Mouse (Mus musculus): ENCODE results near the gene Sp3. TPM values are rescaled to one million over a fixed set of nuclear protein-coding genes. Genes with fewer than 3 reads are reported as not detected.
"Not testable (repeated sequence)": the region's sequence is repeated elsewhere in the genome, so short reads cannot be mapped to it uniquely, and the experiment has no call there.

Gene Sp3
- polyA plus RNA-seq (2015; fragmentation: Nextera tagmentation; extraction: Ambion mirVana) = 33.3 and 33.6 TPM in 2 replicates

GRCm38 (mm10) chr2:72980337-72981074, at the start of gene Sp3:
Gene Sp3, minus strand, starts transcription at chr2:72980446.
- Histone ChIP-seq H3K27me3 (no peaks in the 10 kb centered on the region), H3K4me3 (replicated peaks) (peak within 1 kb of the TSS; percentile 100), H3K9me3 (replicated peaks) (no peaks in the 10 kb centered on the region), H3K4me1 (replicated peaks) (peaks cover 46% of the 10 kb centered on the region), H3K4me2 (peak within 1 kb of the TSS; percentile 76), H3K27ac (replicated peaks) (peak within 1 kb of the TSS; percentile 100), H3K9ac (peak within 1 kb of the TSS; percentile 100), H3K36me3 (replicated peaks) (peaks cover 7% of the 10 kb centered on the region)
- ATAC-seq (ENCODE audit: insufficient read depth) = peak; percentile 76
- WGBS (ENCODE audit: insufficient replicate concordance) = under 1% methylated on average over 63 of the region's 64 CpGs

- 73% methylated on average over 3 of the region's 3 CpGs for WGBS (ENCODE audit: insufficient replicate concordance)
- ATAC-seq (ENCODE audit: insufficient read depth) = no peak
- no peak overlapping the region for H3K4me2 ChIP-seq
These were observed 49.6 kb upstream of the Sp3 start for GRCm38 (mm10) chr2:73029846-73030245.

GRCm38 (mm10) chr2:73028019-73028418, 47.8 kb upstream of the Sp3 start:
- H3K36me3 ChIP-seq (replicated peaks) = no peaks in the 10 kb centered on the region
- 16% methylated on average over 3 of the region's 3 CpGs for WGBS (ENCODE audit: insufficient replicate concordance)
- peak overlapping the region; percentile 41 for H3K4me2 ChIP-seq
- no peaks in the 10 kb centered on the region for H3K27me3 ChIP-seq
- no peak overlapping the region for H3K4me3 ChIP-seq (replicated peaks)
- ATAC-seq (ENCODE audit: insufficient read depth) = no peak
- H3K4me1 ChIP-seq (replicated peaks) = peaks cover 38% of the 10 kb centered on the region
- no peaks in the 10 kb centered on the region for H3K9me3 ChIP-seq (replicated peaks)
- peak overlapping the region; percentile 66 for H3K27ac ChIP-seq (replicated peaks)
- no peak overlapping the region for H3K9ac ChIP-seq

More at GRCm38 (mm10) chr2:73029846-73030245, 49.6 kb upstream of the Sp3 start:
- Histone ChIP-seq H3K9me3 (replicated peaks) (no peaks in the 10 kb centered on the region), H3K27me3 (0 out of 2 replicates have a peak, but pooled peaks cover 4% of the 10 kb centered on the region), H3K4me1 (replicated peaks) (peaks cover 25% of the 10 kb centered on the region), H3K36me3 (replicated peaks) (no peaks in the 10 kb centered on the region), H3K4me3 (replicated peaks) (no peak overlapping the region), H3K27ac (replicated peaks) (no peak overlapping the region), H3K9ac (no peak overlapping the region)

GRCm38 (mm10) chr2:73027126-73027525, 46.9 kb upstream of the Sp3 start:
- Histone ChIP-seq H3K9ac (no peak overlapping the region), H3K4me2 (no peak overlapping the region), H3K4me1 (replicated peaks) (peaks cover 45% of the 10 kb centered on the region), H3K27me3 (no peaks in the 10 kb centered on the region), H3K9me3 (replicated peaks) (no peaks in the 10 kb centered on the region), H3K27ac (replicated peaks) (0 out of 2 replicates have a peak overlapping the region, but pooled peaks have one; percentile 31), H3K36me3 (replicated peaks) (no peaks in the 10 kb centered on the region), H3K4me3 (replicated peaks) (no peak overlapping the region)
- ATAC-seq (ENCODE audit: insufficient read depth) = no peak
- 71% methylated on average over 3 of the region's 3 CpGs for WGBS (ENCODE audit: insufficient replicate concordance)

- Histone ChIP-seq H3K4me1 (replicated peaks) (peaks cover 67% of the 10 kb centered on the region), H3K27ac (replicated peaks) (peak overlapping the region; percentile 95), H3K4me3 (replicated peaks) (peak overlapping the region; percentile 16; the same call in 1 of the 2 replicates), H3K9me3 (replicated peaks) (no peaks in the 10 kb centered on the region), H3K4me2 (peak overlapping the region; percentile 62), H3K9ac (peak overlapping the region; percentile 46), H3K36me3 (replicated peaks) (no peaks in the 10 kb centered on the region), H3K27me3 (peaks cover 9% of the 10 kb centered on the region)
- 25% methylated on average over 6 of the region's 6 CpGs for WGBS (ENCODE audit: insufficient replicate concordance)
- ATAC-seq (ENCODE audit: insufficient read depth) = peak; percentile 96
These were observed 43.6 kb upstream of the Sp3 start for GRCm38 (mm10) chr2:73023803-73024202.

GRCm38 (mm10) chr2:73021046-73021445, 40.8 kb upstream of the Sp3 start:
- H3K36me3 ChIP-seq (replicated peaks) = no peaks in the 10 kb centered on the region
- H3K9ac ChIP-seq = no peak overlapping the region
- H3K9me3 ChIP-seq (replicated peaks) = no peaks in the 10 kb centered on the region
- peak; percentile 56 for ATAC-seq (ENCODE audit: insufficient read depth)
- H3K4me3 ChIP-seq (replicated peaks) = no peak overlapping the region
- peaks cover 9% of the 10 kb centered on the region for H3K27me3 ChIP-seq
- 31% methylated on average over 6 of the region's 6 CpGs for WGBS (ENCODE audit: insufficient replicate concordance)
- H3K4me1 ChIP-seq (replicated peaks) = peaks cover 54% of the 10 kb centered on the region
- peak overlapping the region; percentile 65 for H3K27ac ChIP-seq (replicated peaks)
- peak overlapping the region; percentile 42 for H3K4me2 ChIP-seq

- H3K27me3 ChIP-seq = peaks cover 9% of the 10 kb centered on the region
- no peak overlapping the region for H3K4me2 ChIP-seq
- H3K36me3 ChIP-seq (replicated peaks) = no peaks in the 10 kb centered on the region
- no peak overlapping the region for H3K9ac ChIP-seq
- WGBS (ENCODE audit: insufficient replicate concordance) = 58% methylated on average over 9 of the region's 9 CpGs
- H3K4me1 ChIP-seq (replicated peaks) = peaks cover 46% of the 10 kb centered on the region
- H3K4me3 ChIP-seq (replicated peaks) = no peak overlapping the region
- no peak overlapping the region for H3K27ac ChIP-seq (replicated peaks)
- no peak for ATAC-seq (ENCODE audit: insufficient read depth)
- no peaks in the 10 kb centered on the region for H3K9me3 ChIP-seq (replicated peaks)
These were observed 39.3 kb upstream of the Sp3 start for GRCm38 (mm10) chr2:73019371-73020146.

GRCm38 (mm10) chr2:73014063-73014462, 33.8 kb upstream of the Sp3 start:
- not testable (repeated sequence) for H3K27me3 ChIP-seq; ATAC-seq (ENCODE audit: insufficient read depth); H3K4me2 ChIP-seq; H3K9me3 ChIP-seq (replicated peaks); H3K4me3 ChIP-seq (replicated peaks); H3K9ac ChIP-seq; H3K36me3 ChIP-seq (replicated peaks); H3K27ac ChIP-seq (replicated peaks); H3K4me1 ChIP-seq (replicated peaks)
- 40% methylated on average over 9 of the region's 9 CpGs for WGBS (ENCODE audit: insufficient replicate concordance)

- Histone ChIP-seq H3K4me2 (no peak overlapping the region), H3K27ac (replicated peaks) (no peak overlapping the region), H3K4me3 (replicated peaks) (no peak overlapping the region), H3K27me3 (no peaks in the 10 kb centered on the region), H3K9me3 (replicated peaks) (0 out of 2 replicates have a peak, but pooled peaks cover 4% of the 10 kb centered on the region), H3K36me3 (replicated peaks) (no peaks in the 10 kb centered on the region), H3K9ac (no peak overlapping the region), H3K4me1 (replicated peaks) (0 out of 2 replicates have a peak, but pooled peaks cover 6% of the 10 kb centered on the region)
- WGBS (ENCODE audit: insufficient replicate concordance) = 62% methylated on average over 20 of the region's 20 CpGs
- no peak for ATAC-seq (ENCODE audit: insufficient read depth)
These were observed 32.4 kb upstream of the Sp3 start for GRCm38 (mm10) chr2:73012636-73013035.

- ATAC-seq (ENCODE audit: insufficient read depth) = no peak
- Histone ChIP-seq H3K4me3 (replicated peaks) (no peak overlapping the region), H3K4me1 (replicated peaks) (peaks cover 48% of the 10 kb centered on the region), H3K36me3 (replicated peaks) (no peaks in the 10 kb centered on the region), H3K27me3 (no peaks in the 10 kb centered on the region), H3K27ac (replicated peaks) (no peak overlapping the region), H3K9me3 (replicated peaks) (0 out of 2 replicates have a peak, but pooled peaks cover 4% of the 10 kb centered on the region), H3K9ac (no peak overlapping the region), H3K4me2 (no peak overlapping the region)
- 42% methylated on average over 9 of the region's 9 CpGs for WGBS (ENCODE audit: insufficient replicate concordance)
These were observed 27.2 kb upstream of the Sp3 start for GRCm38 (mm10) chr2:73007472-73007871.

All from liver, embryonic 15.5 days (tissue).